Mouse (Mus musculus) megakaryocyte, embryonic 14.5 days (primary cell): ENCODE data around the gene Cryab.

Experiments
- FLI1 ChIP-seq: IDR thresholded peaks from 2 replicates; pipeline ENCODE4 v1.6.1; 2012; ENCODE audit warnings: low read length, inconsistent platforms, mixed read lengths
- GATA1 ChIP-seq: IDR thresholded peaks from 3 replicates; pipeline ENCODE4 v1.6.1; 2012; ENCODE audit warnings: mixed read lengths, low read length, inconsistent platforms, borderline replicate concordance

- TF ChIP-seq FLI1 (no peak), GATA1 (no peak)
These were observed 30.1 kb upstream of the Cryab start for GRCm38 (mm10) chr9:50721061-50721460.
